Mouse (Mus musculus) ZHBTc4 (cell line): Measurements from ENCODE around the gene Actg1.
"Not testable (repeated sequence)": the region's sequence is repeated elsewhere in the genome, so short reads cannot be mapped to it uniquely, and the experiment has no call there.

Source experiments
- DNase-seq: peaks from one replicate; pipeline ENCODE4 v3.0.0-alpha.2; 2011; ENCODE audit warnings: low read depth, low spot score

Gene Actg1

GRCm38 (mm10) chr11:120346383-120347034 lies 1.8 kb downstream of the Actg1 start:
- not testable (repeated sequence) for DNase-seq

- peak; percentile 74 for DNase-seq
These were observed 3.2 kb downstream of the Actg1 start for GRCm38 (mm10) chr11:120345067-120345681.

GRCm38 (mm10) chr11:120344310-120344920 lies 3.9 kb downstream of the Actg1 start:
- peak; percentile 62 for DNase-seq

- DNase-seq: peak; percentile 81
These were observed 4.6 kb downstream of the Actg1 start for GRCm38 (mm10) chr11:120343519-120344309.

- peak; percentile 60 for DNase-seq
These were observed 5.6 kb downstream of the Actg1 start for GRCm38 (mm10) chr11:120342656-120343160.

GRCm38 (mm10) chr11:120341661-120342060 lies 6.7 kb downstream of the Actg1 start:
- peak; percentile 33 for DNase-seq

- DNase-seq: peak; percentile 46
These were observed 8.3 kb downstream of the Actg1 start for GRCm38 (mm10) chr11:120339978-120340513.

- no peak for DNase-seq
These were observed 9.6 kb downstream of the Actg1 start for GRCm38 (mm10) chr11:120338786-120339185.

GRCm38 (mm10) chr11:120337447-120337846 lies 10.9 kb downstream of the Actg1 start:
- DNase-seq: peak; percentile 36

- no peak for DNase-seq
These were observed 12.8 kb downstream of the Actg1 start for GRCm38 (mm10) chr11:120335431-120336021.

GRCm38 (mm10) chr11:120320156-120320555 lies 28.2 kb downstream of the Actg1 start:
- no peak for DNase-seq

GRCm38 (mm10) chr11:120319310-120319709 lies 29.0 kb downstream of the Actg1 start:
- DNase-seq: no peak

- no peak for DNase-seq
These were observed 30.9 kb downstream of the Actg1 start for GRCm38 (mm10) chr11:120317456-120317855.

- DNase-seq: no peak
These were observed 31.6 kb downstream of the Actg1 start for GRCm38 (mm10) chr11:120316690-120317254.

- peak; percentile 80 for DNase-seq
These were observed 32.3 kb downstream of the Actg1 start for GRCm38 (mm10) chr11:120315832-120316689.

- no peak for DNase-seq
These were observed 33.0 kb downstream of the Actg1 start for GRCm38 (mm10) chr11:120315416-120315761.

GRCm38 (mm10) chr11:120314721-120315415 lies 33.5 kb downstream of the Actg1 start:
- DNase-seq: peak; percentile 42

- DNase-seq: no peak
These were observed 34.2 kb downstream of the Actg1 start for GRCm38 (mm10) chr11:120313906-120314685.

- DNase-seq: no peak
These were observed 36.3 kb downstream of the Actg1 start for GRCm38 (mm10) chr11:120312069-120312468.
